Mouse (Mus musculus) C2C12 (cell line): ENCODE results near the gene Acat2. TPM values are rescaled to one million over a fixed set of nuclear protein-coding genes. Genes with fewer than 3 reads are reported as not detected.
"Not testable (repeated sequence)": the region's sequence is repeated elsewhere in the genome, so short reads cannot be mapped to it uniquely, and the experiment has no call there.

Experiments used
- H3K27me3 ChIP-seq: one replicate; pipeline ENCODE4 v1.6.1; 2011; ENCODE audit not compliant: control insufficient read depth, insufficient read depth, insufficient read length
- H3K36me3 ChIP-seq: one replicate; pipeline ENCODE4 v1.6.1; 2011; ENCODE audit not compliant: control insufficient read depth, insufficient read depth
- H3K4me3 ChIP-seq: one replicate; pipeline ENCODE4 v1.5.1; 2011; ENCODE audit warnings: mild to moderate bottlenecking, control low read depth; ENCODE audit not compliant: poor library complexity, insufficient read depth, severe bottlenecking
- H3K79me2 ChIP-seq: one replicate; pipeline ENCODE4 v1.6.1; 2011; ENCODE audit not compliant: control insufficient read depth, insufficient read depth
- H3K79me3 ChIP-seq: one replicate; pipeline ENCODE4 v1.6.1; 2011; ENCODE audit warnings: low read depth, control low read depth
- H3ac ChIP-seq: one replicate; pipeline ENCODE3; 2011; ENCODE audit warnings: low read depth; ENCODE audit not compliant: control insufficient read depth, insufficient read length
- CEBPB ChIP-seq: IDR thresholded peaks from one replicate; pipeline ENCODE4 v1.6.1; 2011; ENCODE audit warnings: low read depth, mild to moderate bottlenecking, control low read depth, moderate library complexity
- CTCF ChIP-seq: IDR thresholded peaks from one replicate; pipeline ENCODE4 v1.5.1; 2011; ENCODE audit not compliant: control insufficient read depth, insufficient read depth, insufficient read length
- FOSL1 ChIP-seq: IDR thresholded peaks from one replicate; pipeline ENCODE4 v1.8.0; 2011; ENCODE audit warnings: mild to moderate bottlenecking, low read length; ENCODE audit not compliant: poor library complexity, insufficient read depth, severe bottlenecking
- MAX ChIP-seq: IDR thresholded peaks from one replicate; pipeline ENCODE4 v1.6.1; 2011; ENCODE audit warnings: mild to moderate bottlenecking, control low read depth
- MYOD1 ChIP-seq: IDR thresholded peaks from one replicate; pipeline ENCODE4 v1.6.1; 2011; ENCODE audit warnings: low read depth; ENCODE audit not compliant: control insufficient read depth, insufficient read length
- MYOG ChIP-seq: IDR thresholded peaks from one replicate; pipeline ENCODE4 v1.6.1; 2011; ENCODE audit not compliant: control insufficient read depth, insufficient read length; ENCODE audit errors: extremely low read depth
- USF1 ChIP-seq: IDR thresholded peaks from one replicate; pipeline ENCODE4 v1.6.1; 2011; ENCODE audit warnings: low read depth, mild to moderate bottlenecking, control low read depth, moderate library complexity
- polyA plus RNA-seq: library from polyadenylated mRNA; unstranded; fragments of >200 nt; fragmentation: generic; extraction: Trizol; gene quantifications from one replicate; pipeline ENCODE4 v1.2.1, GENCODE M21; 2012; ENCODE audit warnings: missing spikeins

The Acat2 gene
- polyA plus RNA-seq, 1 experiment, result 90.7 TPM

DNA sequence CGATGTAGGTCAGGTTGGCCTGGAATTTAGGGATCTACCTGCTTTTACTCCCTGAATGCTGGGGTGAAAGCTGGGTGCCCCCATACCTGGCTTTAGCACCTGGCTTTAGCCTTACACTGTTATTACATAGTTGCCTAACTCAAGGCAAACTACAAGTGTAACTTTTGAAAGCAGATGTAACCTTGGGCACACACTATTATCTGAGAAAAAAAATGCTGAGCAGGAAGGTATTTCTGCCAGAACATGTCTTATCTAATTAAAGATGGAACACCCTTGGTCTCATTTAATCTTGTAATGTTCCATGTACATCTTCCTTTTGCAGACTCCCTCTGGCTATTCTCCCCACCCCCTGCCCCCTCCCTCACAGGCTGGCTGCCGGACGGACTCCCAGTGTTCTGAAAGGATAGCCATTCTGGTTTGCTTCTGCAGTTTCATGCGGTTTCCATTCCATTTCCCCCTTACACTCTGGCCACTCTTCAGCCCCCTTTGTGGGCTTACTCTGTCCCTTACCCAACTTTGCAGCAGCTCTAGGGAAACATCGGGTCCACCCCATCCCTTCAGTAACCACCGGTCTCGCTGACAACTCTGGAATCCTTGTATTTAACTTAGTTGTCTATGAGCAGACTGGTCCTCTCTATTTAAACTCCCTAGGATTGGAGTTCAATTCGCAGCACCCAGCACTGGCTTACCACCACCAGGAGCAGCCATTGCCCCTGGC is 18.8 kb downstream of the Acat2 start:
- TF ChIP-seq CTCF (no peak), MYOG (no peak), USF1 (no peak), MYOD1 (no peak), CEBPB (no peak), FOSL1 (no peak), MAX (no peak)
- H3K27me3 ChIP-seq, result no peaks in the 10 kb centered on the region
- no peak overlapping the region for H3K4me3 ChIP-seq
- no peaks in the 10 kb centered on the region for H3K79me2 ChIP-seq
- peaks cover 29% of the 10 kb centered on the region for H3K36me3 ChIP-seq
- no peak overlapping the region for H3ac ChIP-seq
- no peaks in the 10 kb centered on the region for H3K79me3 ChIP-seq

DNA sequence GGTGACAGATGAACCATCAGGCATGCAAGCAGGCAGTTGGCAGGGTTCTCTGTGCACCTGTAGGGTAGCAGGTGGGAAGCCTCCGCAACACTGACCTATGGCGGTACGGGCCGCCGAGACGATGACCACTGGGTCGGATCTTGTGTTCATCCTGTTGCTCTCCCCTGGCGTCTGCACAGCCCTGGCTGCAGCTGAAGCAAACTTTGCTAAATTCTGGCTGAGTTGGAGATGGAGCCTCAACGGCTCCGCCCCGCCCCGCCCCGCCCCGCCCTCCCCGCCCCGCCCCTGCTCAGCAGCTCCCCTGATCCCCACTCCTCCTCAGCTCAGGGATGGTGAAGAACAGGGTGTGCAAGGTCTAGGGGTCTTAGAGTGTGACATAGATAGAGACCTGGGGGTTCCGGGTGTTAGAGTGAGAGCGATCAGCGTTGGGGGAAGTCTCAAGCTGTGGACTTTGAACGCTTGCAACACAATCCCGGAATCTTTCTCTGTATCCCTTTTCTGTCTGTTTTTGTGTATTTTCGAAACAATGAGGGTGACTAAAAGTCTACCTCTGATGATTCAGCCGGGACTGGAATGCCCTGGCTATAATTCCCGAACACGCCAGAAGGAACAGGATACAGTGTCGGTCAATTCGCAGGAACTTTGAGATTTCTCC is 20.3 kb downstream of the Acat2 start, which contains the start of gene Acat3:
Acat3 (minus strand) TSS at position 450 of the 655 bp plus-strand sequence.
- Histone ChIP-seq H3K79me2 (no peaks in the 10 kb centered on the region), H3K36me3 (peaks cover 22% of the 10 kb centered on the region), H3ac (peak within 1 kb of the TSS; percentile 63), H3K79me3 (no peaks in the 10 kb centered on the region), H3K27me3 (no peaks in the 10 kb centered on the region), H3K4me3 (no peak within 1 kb of the TSS)
- TF ChIP-seq USF1, result no peak

DNA sequence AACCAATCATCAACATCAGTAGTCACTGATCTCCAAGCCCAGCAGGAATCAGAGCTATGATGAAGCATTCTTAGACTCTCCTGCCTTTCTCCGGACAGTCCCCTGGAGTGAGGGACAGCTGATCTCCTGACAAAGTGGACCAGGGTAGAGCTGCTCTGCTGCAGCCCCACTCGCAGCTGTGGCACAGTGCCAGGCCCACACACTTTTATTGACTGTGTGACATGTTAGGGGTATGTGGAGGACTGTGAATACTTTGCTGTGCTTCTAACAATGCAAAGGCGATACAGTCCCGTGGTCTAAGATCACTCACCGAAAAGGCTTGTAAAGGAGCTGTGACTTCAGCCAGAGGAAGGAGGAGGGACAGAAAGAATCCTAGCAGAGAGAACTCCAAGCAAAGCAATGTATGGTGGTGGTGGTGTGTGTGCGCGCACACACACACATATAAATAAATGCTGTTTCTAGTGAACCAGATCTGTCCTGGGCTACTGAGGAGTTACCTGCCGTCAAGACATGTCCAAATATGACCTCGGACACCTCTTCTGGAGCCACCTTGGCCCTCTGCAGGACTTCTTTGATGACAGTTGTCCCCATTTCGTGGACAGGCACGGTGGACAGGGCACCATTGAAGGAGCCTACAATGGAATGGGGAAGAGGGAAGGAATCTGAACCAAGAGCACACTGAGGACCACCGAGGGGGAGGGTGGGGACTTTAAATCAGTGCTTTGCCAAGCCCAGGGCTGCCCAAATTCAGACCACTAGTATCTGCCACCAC is 21.0 kb downstream of the Acat2 start:
- H3K36me3 ChIP-seq, result peaks cover 15% of the 10 kb centered on the region
- not testable (repeated sequence) for H3ac ChIP-seq, H3K4me3 ChIP-seq, H3K79me2 ChIP-seq, H3K27me3 ChIP-seq, H3K79me3 ChIP-seq

DNA sequence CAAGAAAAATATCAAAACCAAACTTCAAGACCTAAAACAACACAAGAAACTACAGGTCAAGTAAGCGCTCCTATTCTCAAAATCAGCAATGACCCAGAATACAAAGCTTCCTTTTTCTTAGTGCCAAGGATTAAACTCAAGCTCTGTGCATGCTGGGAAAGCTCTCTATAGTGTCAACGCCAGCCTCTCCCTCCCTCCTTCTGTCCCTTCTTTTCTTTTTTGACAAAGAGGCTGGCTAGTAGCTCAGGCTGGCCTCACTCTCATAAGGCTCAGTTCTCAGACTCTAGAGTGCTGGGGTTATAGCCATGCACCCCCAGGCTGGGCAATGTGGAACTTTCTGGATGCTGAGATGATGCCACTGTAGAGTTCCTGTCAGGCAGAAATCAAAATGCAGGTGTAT is 22.5 kb downstream of the Acat2 start:
- Histone ChIP-seq H3K79me3 (no peaks in the 10 kb centered on the region), H3K27me3 (no peaks in the 10 kb centered on the region), H3K4me3 (no peak overlapping the region), H3ac (no peak overlapping the region), H3K36me3 (peaks cover 6% of the 10 kb centered on the region), H3K79me2 (no peaks in the 10 kb centered on the region)
- TF ChIP-seq MYOG, result no peak
- TF ChIP-seq CTCF, result no peak
- TF ChIP-seq CEBPB, result no peak
- TF ChIP-seq USF1, result no peak
- TF ChIP-seq FOSL1, result no peak
- no peak for TF ChIP-seq MAX
- no peak for TF ChIP-seq MYOD1

DNA sequence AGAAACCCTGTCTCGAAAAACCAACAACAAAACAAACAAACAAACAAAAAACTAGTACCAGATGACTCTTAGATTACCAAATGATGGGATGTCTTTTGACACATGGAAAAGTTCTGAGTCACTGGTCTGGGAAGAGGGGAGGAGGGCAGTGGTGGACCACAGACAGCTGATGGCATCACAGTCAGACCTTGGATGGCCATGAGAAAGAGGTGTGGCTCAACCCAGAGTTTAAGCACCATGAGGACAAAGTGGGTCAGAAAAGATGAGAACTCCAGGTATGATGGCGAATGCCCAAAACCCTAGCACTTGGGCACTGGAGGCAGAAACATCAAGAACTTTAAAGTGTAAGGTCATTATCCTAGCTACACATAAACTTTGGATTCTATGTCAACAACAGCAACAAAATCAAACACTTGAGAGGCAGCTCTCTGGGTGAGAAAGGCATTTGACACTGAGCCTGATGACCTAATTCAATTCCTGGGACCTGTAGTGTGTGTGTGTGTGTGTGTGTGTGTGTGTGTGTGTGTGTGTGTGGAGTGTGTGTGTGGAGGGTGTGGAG is 23.1 kb downstream of the Acat2 start:
- Histone ChIP-seq H3K79me2 (no peaks in the 10 kb centered on the region), H3ac (no peak overlapping the region), H3K79me3 (no peaks in the 10 kb centered on the region), H3K36me3 (no peaks in the 10 kb centered on the region), H3K27me3 (no peaks in the 10 kb centered on the region), H3K4me3 (no peak overlapping the region)
- no peak for TF ChIP-seq FOSL1
- no peak for TF ChIP-seq CEBPB
- no peak for TF ChIP-seq USF1
- TF ChIP-seq MYOD1, result no peak

DNA sequence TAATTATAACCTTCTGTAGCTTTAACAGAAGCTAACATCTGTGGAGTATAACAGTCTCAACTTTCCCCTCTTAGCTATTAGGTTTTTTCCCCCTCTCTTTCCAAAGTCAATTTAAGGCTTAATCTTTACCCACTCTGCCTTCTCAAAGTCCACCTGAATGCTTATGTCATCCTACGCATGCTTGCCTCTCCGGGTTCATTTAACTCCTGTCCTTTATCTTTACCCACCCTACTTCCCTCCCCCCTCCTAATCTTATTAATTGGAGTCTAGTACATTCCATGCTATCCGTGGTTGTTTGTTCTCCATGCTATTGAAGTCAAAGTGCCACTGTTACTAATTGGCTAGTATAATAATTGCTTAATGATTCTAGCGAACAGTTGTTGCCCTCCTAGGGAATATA is 24.8 kb downstream of the Acat2 start:
- H3K36me3 ChIP-seq, result no peaks in the 10 kb centered on the region
- H3K79me2 ChIP-seq, result no peaks in the 10 kb centered on the region
- H3K79me3 ChIP-seq, result no peaks in the 10 kb centered on the region
- TF ChIP-seq MAX (no peak), MYOD1 (no peak), CEBPB (no peak), MYOG (no peak), USF1 (no peak), FOSL1 (no peak), CTCF (no peak)
- H3ac ChIP-seq, result no peak overlapping the region
- H3K27me3 ChIP-seq, result no peaks in the 10 kb centered on the region
- H3K4me3 ChIP-seq, result no peak overlapping the region

DNA sequence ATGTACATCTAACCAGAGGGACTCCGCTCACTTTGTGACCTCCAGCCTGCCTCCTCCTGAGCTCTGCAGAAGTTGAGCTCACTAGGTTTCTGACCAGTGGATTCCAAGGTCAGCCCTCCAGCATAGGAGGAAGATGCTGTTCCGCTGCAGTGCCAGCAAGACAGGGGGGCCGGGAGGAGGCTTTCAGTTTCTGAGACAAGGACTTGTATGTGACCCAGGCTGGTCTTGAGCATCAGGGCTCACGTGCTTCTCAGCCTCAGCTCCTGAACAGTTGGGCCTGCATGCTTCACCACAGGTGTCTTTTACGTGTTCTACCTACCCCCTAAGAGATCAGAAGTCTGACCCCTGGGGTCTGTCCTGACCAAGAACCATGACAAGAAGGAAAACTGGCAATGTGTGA is 29.0 kb downstream of the Acat2 start:
- H3K79me2 ChIP-seq, H3K36me3 ChIP-seq, H3K4me3 ChIP-seq, H3K79me3 ChIP-seq, H3K27me3 ChIP-seq, H3ac ChIP-seq: not testable (repeated sequence)
